Mouse (Mus musculus) forebrain, embryonic 16.5 days (tissue): ENCODE measurements around the gene Ppm1m. TPM values are rescaled to one million over a fixed set of nuclear protein-coding genes. Genes with fewer than 3 reads are reported as not detected.

ENCODE experiments used
- ATAC-seq: fragments of 200-750 bp; cut with Nextera tagmentation; 2 replicates; pipeline ENCODE4 v1.8.0; 2017; ENCODE audit warnings: mild to moderate bottlenecking, moderate library complexity
- H3K27ac ChIP-seq: fragments of 300-500 bp; sonication (generic); 2 replicates; pipeline ENCODE4 v1.5.1; 2014; ENCODE audit warnings: low read length, control low read depth
- H3K27me3 ChIP-seq: fragments of 300-500 bp; sonication (generic); replicated peaks from 2 replicates; pipeline ENCODE4 v1.6.1; 2014; ENCODE audit warnings: low read length; ENCODE audit not compliant: control insufficient read depth, insufficient read depth
- H3K36me3 ChIP-seq: fragments of 300-500 bp; sonication (generic); 2 replicates; pipeline ENCODE4 v1.6.1; 2014; ENCODE audit not compliant: control insufficient read depth, insufficient read depth
- H3K4me1 ChIP-seq: fragments of 300-500 bp; sonication (generic); replicated peaks from 2 replicates; pipeline ENCODE4 v1.6.1; 2014; ENCODE audit warnings: low read length; ENCODE audit not compliant: control insufficient read depth, insufficient read depth
- H3K4me2 ChIP-seq: fragments of 300-500 bp; sonication (generic); 2 replicates; pipeline ENCODE4 v1.6.1; 2014; ENCODE audit warnings: mild to moderate bottlenecking, low read length, control low read depth
- H3K4me3 ChIP-seq: fragments of 300-500 bp; sonication (generic); replicated peaks from 2 replicates; pipeline ENCODE4 v1.5.1; 2014; ENCODE audit warnings: mild to moderate bottlenecking, low read length, control low read depth
- H3K9ac ChIP-seq: fragments of 300-500 bp; sonication (generic); replicated peaks from 2 replicates; pipeline ENCODE4 v1.6.1; 2014; ENCODE audit warnings: low read depth, low read length, control low read depth
- H3K9me3 ChIP-seq: fragments of 300-500 bp; sonication (generic); 2 replicates; pipeline ENCODE4 v1.6.1; 2016; ENCODE audit warnings: low read length; ENCODE audit not compliant: control insufficient read depth
- WGBS: fragments of 180-500 bp; shearing (Covaris S2); extraction: QIAGEN DNeasy Blood & Tissue Kit; methylation state at CpG from one replicate; pipeline ENCODE4 v1.1.7; 2014; 5-methylcytosine and 5-hydroxymethylcytosine counted together
- polyA plus RNA-seq: library from polyadenylated mRNA; unstranded; fragments of >200 nt; fragmentation: Nextera tagmentation; extraction: Ambion mirVana; gene quantifications from 2 replicates; pipeline ENCODE4 v1.2.1, GENCODE M21; 2015

Ppm1m gene
- polyA plus RNA-seq, 1 experiment from 2014 or later: 14.0 TPM

- 98% methylated on average over 2 of the region's 2 CpGs for WGBS
- Histone ChIP-seq H3K4me2 (no peak overlapping the region), H3K9ac (no peak overlapping the region), H3K36me3 (peaks cover 34% of the 10 kb centered on the region), H3K27ac (no peak overlapping the region), H3K9me3 (no peaks in the 10 kb centered on the region), H3K4me1 (peaks cover 10% of the 10 kb centered on the region), H3K4me3 (no peak overlapping the region), H3K27me3 (no peaks in the 10 kb centered on the region)
- no peak for ATAC-seq
Measured at GRCm38 (mm10) chr9:106179454-106179853, 20.1 kb downstream of the Ppm1m start.

DNA sequence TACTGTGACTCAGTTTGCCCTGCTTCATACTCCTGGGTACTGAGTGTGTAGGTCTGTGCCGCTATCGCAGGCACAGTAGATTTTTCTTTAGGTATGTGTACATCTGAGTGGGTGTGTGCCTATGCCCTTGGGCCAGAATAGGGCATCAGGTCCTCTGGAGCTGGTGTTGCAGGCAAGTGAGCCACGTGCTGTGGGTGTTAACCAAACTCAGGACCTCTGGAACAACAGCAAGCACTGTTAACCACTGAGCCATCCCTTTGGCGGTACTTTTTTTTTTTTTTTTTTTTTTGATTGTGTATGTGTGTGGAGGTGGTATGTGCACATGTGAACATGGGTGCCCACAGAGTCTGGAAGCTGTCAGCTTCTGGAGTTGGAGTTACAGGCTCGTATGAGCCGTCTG lies 21.7 kb downstream of the Ppm1m start:
- H3K36me3 ChIP-seq: peaks cover 22% of the 10 kb centered on the region
- no peak overlapping the region for H3K27ac ChIP-seq
- H3K4me2 ChIP-seq: no peak overlapping the region
- H3K4me1 ChIP-seq: peaks cover 24% of the 10 kb centered on the region
- no peak overlapping the region for H3K9ac ChIP-seq
- no peak for ATAC-seq
- H3K9me3 ChIP-seq: no peaks in the 10 kb centered on the region
- 94% methylated on average over 6 of the region's 6 CpGs for WGBS
- H3K27me3 ChIP-seq: no peaks in the 10 kb centered on the region
- H3K4me3 ChIP-seq: no peak overlapping the region

DNA sequence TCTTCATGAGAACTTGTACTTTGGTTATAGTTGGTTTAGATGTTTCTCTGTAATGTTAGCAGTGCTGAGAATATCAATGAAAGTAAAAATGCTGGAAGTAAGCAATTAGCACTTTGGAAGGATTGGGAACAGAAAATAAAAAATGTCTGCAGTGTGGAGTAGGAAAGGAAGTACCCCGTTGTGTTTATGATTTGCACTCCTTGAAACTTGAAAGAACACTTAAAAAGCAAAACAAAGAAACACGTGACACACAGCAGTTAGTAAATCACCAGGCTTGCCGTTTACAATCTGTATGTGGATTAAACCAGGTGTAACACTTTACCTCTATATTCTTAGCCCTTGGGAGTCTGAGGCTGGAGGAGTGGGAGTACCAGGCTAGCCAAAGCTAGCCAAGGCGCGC lies 22.8 kb downstream of the Ppm1m start:
- Histone ChIP-seq H3K4me1 (peaks cover 25% of the 10 kb centered on the region), H3K27me3 (no peaks in the 10 kb centered on the region), H3K36me3 (peaks cover 19% of the 10 kb centered on the region), H3K9ac (no peak overlapping the region), H3K4me3 (no peak overlapping the region), H3K9me3 (no peaks in the 10 kb centered on the region), H3K4me2 (no peak overlapping the region), H3K27ac (no peak overlapping the region)
- 88% methylated on average over 5 of the region's 5 CpGs for WGBS
- ATAC-seq: no peak

DNA sequence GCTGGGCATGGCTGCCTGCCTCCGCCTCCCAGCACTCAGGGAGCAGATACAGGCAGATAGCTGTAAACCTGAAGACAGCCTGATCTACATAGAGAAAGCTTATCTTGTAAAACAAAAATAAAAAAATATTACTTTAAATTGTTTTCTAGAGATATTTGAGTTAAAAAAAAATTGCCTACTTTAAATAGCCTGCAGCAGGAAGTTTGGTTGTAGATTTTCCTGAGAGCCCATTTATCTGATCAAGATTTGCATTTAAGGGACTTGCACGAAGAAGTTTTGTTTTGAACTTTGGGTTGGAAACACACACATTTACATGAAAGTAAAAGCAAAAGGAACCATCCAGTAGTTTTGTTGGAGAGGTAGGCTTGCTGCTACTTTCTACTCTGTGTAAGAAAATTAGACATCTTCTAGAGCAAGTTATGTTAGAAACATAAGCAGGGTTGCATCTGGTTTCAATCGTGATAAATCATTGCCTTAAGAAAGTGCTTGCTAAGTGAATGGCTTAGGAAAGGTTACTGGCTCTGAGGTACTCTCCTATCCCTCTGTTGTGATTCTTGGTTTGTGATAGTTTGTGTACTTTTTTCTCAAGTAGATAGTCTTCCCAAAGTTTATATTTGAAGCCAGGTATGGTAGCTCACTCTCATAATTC lies 23.9 kb downstream of the Ppm1m start:
- Histone ChIP-seq H3K27me3 (no peaks in the 10 kb centered on the region), H3K9ac (no peak overlapping the region), H3K27ac (no peak overlapping the region), H3K4me2 (no peak overlapping the region), H3K36me3 (peaks cover 10% of the 10 kb centered on the region), H3K4me1 (peaks cover 25% of the 10 kb centered on the region), H3K4me3 (no peak overlapping the region), H3K9me3 (no peaks in the 10 kb centered on the region)
- 81% methylated on average over 3 of the region's 3 CpGs for WGBS
- ATAC-seq: no peak

DNA sequence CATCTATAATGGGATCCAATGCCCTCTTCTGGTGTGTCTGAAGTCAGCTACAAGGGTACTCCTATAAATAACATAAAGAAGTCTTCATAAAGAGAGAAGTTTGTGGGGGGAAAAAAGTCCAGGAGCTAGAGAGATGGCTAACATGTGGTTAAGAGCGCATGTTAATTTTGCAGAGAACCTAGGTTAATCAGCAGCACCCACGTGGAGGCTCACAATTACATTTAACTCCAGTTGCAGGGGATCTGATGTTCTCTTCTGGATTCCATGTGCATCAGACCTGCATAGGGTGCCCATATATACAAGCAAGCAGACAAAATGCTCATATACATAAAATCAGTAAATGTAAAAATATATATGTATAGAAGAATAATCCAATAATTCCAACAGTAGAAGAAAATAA lies 26.2 kb downstream of the Ppm1m start:
- peak overlapping the region; percentile 31 for H3K4me3 ChIP-seq
- H3K4me1 ChIP-seq: peaks cover 31% of the 10 kb centered on the region
- 54% methylated on average over 2 of the region's 2 CpGs for WGBS
- H3K9ac ChIP-seq: no peak overlapping the region
- H3K9me3 ChIP-seq: no peaks in the 10 kb centered on the region
- ATAC-seq: no peak
- H3K27me3 ChIP-seq: no peaks in the 10 kb centered on the region
- no peaks in the 10 kb centered on the region for H3K36me3 ChIP-seq
- H3K4me2 ChIP-seq: peak overlapping the region; percentile 54
- H3K27ac ChIP-seq: no peak overlapping the region

GRCm38 (mm10) chr9:106172527-106172926 lies 27.0 kb downstream of the Ppm1m start:
- ATAC-seq: no peak
- Histone ChIP-seq H3K4me2 (peak overlapping the region; percentile 74), H3K4me3 (peak overlapping the region; percentile 81), H3K36me3 (no peaks in the 10 kb centered on the region), H3K27me3 (no peaks in the 10 kb centered on the region), H3K27ac (no peak overlapping the region), H3K9me3 (no peaks in the 10 kb centered on the region), H3K9ac (no peak overlapping the region), H3K4me1 (peaks cover 31% of the 10 kb centered on the region)
- WGBS: 13% methylated on average over 3 of the region's 3 CpGs

DNA sequence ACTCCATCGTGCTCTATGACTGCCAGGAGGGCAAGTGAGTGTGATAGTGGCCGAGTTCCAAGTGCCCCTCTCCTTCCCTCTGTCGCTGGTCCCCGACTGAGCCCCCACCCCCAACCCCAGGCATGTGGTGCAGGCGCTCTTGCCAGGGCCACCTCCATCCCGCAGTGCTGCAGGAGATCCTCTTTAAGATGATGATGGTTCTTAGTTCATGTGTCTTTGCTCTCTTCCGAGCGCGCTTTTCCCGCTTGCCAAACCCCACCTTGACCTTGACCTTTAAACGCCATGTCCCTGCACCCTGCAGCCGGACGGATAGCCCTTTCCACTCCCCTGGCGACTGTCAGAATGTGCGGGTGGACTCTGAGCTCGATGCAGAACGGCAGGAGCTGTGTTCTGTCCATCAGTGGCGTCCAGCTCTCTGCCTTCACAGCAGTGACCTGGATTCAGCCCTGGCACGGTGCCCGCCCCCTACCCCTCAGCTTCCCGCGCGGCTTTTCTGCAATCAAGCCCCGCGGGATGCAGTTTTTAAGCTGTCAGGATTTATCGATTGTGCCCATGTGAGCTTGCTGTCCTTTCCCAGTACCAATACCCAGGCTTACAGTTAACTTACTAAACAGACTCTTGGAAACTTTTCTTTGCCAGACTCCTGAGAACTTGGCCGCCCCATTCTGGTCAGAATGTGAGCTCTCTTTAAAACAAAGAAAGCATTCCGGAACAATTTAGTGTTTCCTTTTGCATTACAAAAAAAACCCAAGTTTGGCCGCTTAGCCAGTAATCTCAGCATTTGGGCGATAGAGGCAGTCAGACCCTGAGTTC lies 28.0 kb downstream of the Ppm1m start:
- WGBS: under 1% methylated on average over 30 of the region's 30 CpGs
- Histone ChIP-seq H3K27me3 (no peaks in the 10 kb centered on the region), H3K4me1 (peaks cover 31% of the 10 kb centered on the region), H3K9me3 (no peaks in the 10 kb centered on the region), H3K4me2 (peak overlapping the region; percentile 74), H3K4me3 (peak overlapping the region; percentile 81), H3K36me3 (no peaks in the 10 kb centered on the region), H3K27ac (peak overlapping the region; percentile 95), H3K9ac (peak overlapping the region; percentile 87)
- ATAC-seq: peak; percentile 69

DNA sequence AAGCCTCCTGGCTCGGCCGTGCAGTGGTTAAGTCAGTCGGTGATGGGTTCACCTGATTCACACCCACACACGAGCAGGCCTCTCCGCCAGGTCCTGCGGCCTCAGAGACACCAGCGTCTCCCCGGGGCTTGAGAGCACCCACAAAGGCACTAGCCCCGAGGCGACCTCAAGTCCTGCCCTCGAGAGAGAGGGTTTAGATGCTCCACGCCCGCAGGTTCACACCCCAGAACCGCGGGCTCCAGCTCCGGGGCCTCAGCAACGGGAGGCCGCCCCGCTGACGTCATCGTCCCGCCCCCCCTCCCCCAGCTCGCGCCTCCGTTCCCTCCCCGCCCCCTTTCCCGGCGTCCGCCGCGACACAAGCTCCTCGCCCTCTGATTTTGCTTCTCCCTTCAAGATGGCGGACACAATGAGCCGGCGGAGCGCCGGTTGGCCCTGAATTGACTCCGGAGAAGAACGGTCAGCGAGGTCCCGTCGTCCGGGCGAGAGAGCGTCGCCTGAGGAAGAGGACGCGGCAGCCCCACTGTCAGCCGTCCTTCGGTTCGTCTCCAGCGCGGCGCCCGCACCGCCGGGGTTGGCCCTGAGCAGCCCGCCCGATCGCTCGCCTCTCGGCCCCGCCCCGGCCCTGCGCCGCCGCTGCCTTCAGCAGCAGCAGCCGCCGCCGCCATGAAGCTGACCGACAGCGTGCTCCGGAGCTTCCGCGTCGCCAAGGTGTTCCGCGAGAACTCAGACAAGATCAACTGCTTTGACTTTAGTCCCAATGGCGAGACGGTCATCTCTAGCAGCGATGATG lies 28.8 kb downstream of the Ppm1m start, which contains the start of gene Wdr82:
Gene Wdr82 (plus strand): TSS at position 373 of the 790 bp plus-strand sequence.
- under 1% methylated on average over 69 of the region's 81 CpGs for whole genome bisulfite sequencing
- peak; percentile 92 for ATAC-seq

DNA sequence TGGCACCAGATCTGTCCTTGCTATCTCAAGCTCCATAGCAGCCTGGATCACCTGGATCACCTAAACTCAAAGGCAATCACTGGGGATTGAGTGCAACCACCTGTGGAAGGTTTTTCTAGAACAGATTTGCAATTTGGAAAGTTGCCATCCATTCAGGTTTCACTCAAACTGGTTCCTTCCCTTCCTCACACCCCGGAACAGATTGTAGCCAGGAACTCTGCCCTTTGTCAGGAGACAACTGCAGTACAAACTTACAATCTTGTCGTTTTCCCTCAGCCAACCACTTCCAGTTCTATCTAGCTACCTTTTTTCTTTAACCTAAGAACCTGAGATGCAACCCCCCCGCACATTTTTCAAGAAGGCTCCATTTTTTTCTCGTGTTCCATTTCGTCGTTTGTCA lies 29.6 kb downstream of the Ppm1m start:
- peaks cover 26% of the 10 kb centered on the region for H3K4me1 ChIP-seq
- no peak overlapping the region for H3K9ac ChIP-seq
- WGBS: 28% methylated on average over 6 of the region's 6 CpGs
- H3K4me2 ChIP-seq: peak overlapping the region; percentile 73
- peak overlapping the region; percentile 81 for H3K4me3 ChIP-seq
- H3K27ac ChIP-seq: no peak overlapping the region
- H3K36me3 ChIP-seq: no peaks in the 10 kb centered on the region
- no peaks in the 10 kb centered on the region for H3K9me3 ChIP-seq
- H3K27me3 ChIP-seq: no peaks in the 10 kb centered on the region
- ATAC-seq: no peak

More for the DNA sequence above, 28.8 kb downstream of the Ppm1m start, which contains the start of gene Wdr82:
- peak within 1 kb of the TSS; percentile 87 for H3K9ac ChIP-seq
- no peaks in the 10 kb centered on the region for H3K9me3 ChIP-seq
- peaks cover 31% of the 10 kb centered on the region for H3K4me1 ChIP-seq
- H3K4me3 ChIP-seq: peak within 1 kb of the TSS; percentile 81
- H3K4me2 ChIP-seq: peak within 1 kb of the TSS; percentile 74
- H3K36me3 ChIP-seq: no peaks in the 10 kb centered on the region
- H3K27me3 ChIP-seq: no peaks in the 10 kb centered on the region
- H3K27ac ChIP-seq: peak within 1 kb of the TSS; percentile 95
